Comparison of ENCODE assay signal across 26 mouse cellular contexts in the genomic region with DNA sequence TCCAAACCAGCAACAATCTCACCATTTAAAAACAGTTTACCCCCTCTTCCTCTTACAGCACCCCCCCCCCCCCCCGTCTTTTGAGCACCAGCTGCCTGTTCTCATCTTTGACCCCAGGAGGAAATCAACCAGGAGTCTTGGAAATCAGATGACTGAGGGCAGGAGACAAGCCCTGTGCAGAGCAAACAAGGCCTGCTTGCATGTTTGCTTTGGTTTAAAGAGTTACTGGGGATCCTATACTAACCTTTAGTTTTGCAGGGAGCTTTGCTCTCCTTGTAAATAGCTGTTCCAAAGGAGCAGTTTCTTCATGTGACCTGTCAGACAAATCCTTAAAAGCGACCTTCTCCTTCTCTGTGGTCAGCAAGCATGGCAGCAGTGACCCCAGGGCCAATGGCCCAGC.
A peak's percentile ranks its signal among the peaks of the same experiment; 100 is the strongest.
DNase-seq lines count a peak whose midpoint lies in the region; ATAC-seq lines count a peak whose summit lies in the region.
"Had no signal": no experiment of that assay in that cellular context is flagged by ENCODE, and none has a peak within 500 bp of the region (broad histone marks: within the 10 kb centered on the region; RNA-seq: fewer than 3 reads in every experiment).

No protein-coding gene starts in this region.

- H3K9me3 ChIP-seq in intestine, embryonic 16.5 days (ENCODE audit: control insufficient read depth, low read length): no peaks in the 10 kb centered on the region
- H3K9me3 ChIP-seq in liver, embryonic 13.5 days (replicated peaks): no peaks in the 10 kb centered on the region
- H3K9me3 ChIP-seq in stomach, embryonic 15.5 days: no peaks in the 10 kb centered on the region
- no peaks in the 10 kb centered on the region for H3K9me3 ChIP-seq in forebrain, embryonic 15.5 days
- H3K9me3 ChIP-seq: embryonic facial prominence, embryonic 13.5 days; forebrain, embryonic 10.5 days; hindbrain, embryonic 15.5 days; limb, embryonic 13.5 days; midbrain, embryonic 13.5 days had no signal

- ATAC-seq in intestine, embryonic 16.5 days: peak; percentile 85
- peak; percentile 41 for ATAC-seq in liver, embryonic 13.5 days (ENCODE audit: low read depth)
- ATAC-seq in stomach, embryonic 15.5 days (ENCODE audit: insufficient read depth, low FRiP score, low read depth): no peak
- ATAC-seq in inflammation-experienced regulatory T-cells, adult 6 months: no peak
- ATAC-seq in forebrain, embryonic 15.5 days (replicated peaks): no peak
- ATAC-seq: CD4-positive, CD25-positive, alpha-beta regulatory T cell, adult 4 months; forebrain, postnatal 0 days; midbrain, embryonic 13.5 days had no signal

- H3K4me3 ChIP-seq in intestine, embryonic 16.5 days (ENCODE audit: low read length): no peak overlapping the region
- no peak overlapping the region for H3K4me3 ChIP-seq in liver, embryonic 13.5 days (replicated peaks)
- H3K4me3 ChIP-seq in stomach, embryonic 15.5 days (replicated peaks): no peak overlapping the region
- H3K4me3 ChIP-seq in forebrain, embryonic 15.5 days: no peak overlapping the region
- H3K4me3 ChIP-seq: embryonic facial prominence, embryonic 13.5 days; forebrain, embryonic 10.5 days; hindbrain, embryonic 15.5 days; limb, embryonic 13.5 days; midbrain, embryonic 13.5 days had no signal

- 70% methylated on average over 2 of the region's 2 CpGs for WGBS in intestine, embryonic 16.5 days
- WGBS in liver, embryonic 13.5 days (ENCODE audit: insufficient replicate concordance): 39% methylated on average over 2 of the region's 2 CpGs
- WGBS in stomach, embryonic 15.5 days: 40% methylated on average over 2 of the region's 2 CpGs
- WGBS in forebrain, embryonic 15.5 days: 83% methylated on average over 2 of the region's 2 CpGs

- DNase-seq in kidney, adult 9 months: peak; percentile 18
- no peak for DNase-seq in kidney, adult 11 months
- DNase-seq in liver, embryonic 13.5 days: no peak
- no peak for DNase-seq in heart, postnatal 4 days
- DNase-seq: adrenal gland, postnatal 25 days; cerebellum, adult 11-12 months; cerebellum, postnatal 10 days; forebrain, postnatal 0 days; kidney, adult 18-20 months; kidney, postnatal 4 days; lung, adult 2 months; lung, postnatal 10 days; retina, postnatal 1 day; right cerebral cortex, postnatal 14 days; thymus, postnatal 4 days had no signal

- no peak overlapping the region for H3K9ac ChIP-seq in intestine, embryonic 16.5 days (ENCODE audit: low read depth, low read length)
- H3K9ac ChIP-seq in liver, embryonic 13.5 days: no peak overlapping the region
- no peak overlapping the region for H3K9ac ChIP-seq in stomach, embryonic 15.5 days
- no peak overlapping the region for H3K9ac ChIP-seq in forebrain, embryonic 15.5 days (replicated peaks)
- H3K9ac ChIP-seq: embryonic facial prominence, embryonic 13.5 days; forebrain, postnatal 0 days; hindbrain, embryonic 15.5 days; limb, embryonic 13.5 days; midbrain, embryonic 13.5 days had no signal

- H3K27ac ChIP-seq in intestine, embryonic 16.5 days (ENCODE audit: low read length): peak overlapping the region; percentile 79
- H3K27ac ChIP-seq in liver, embryonic 13.5 days: peak overlapping the region; percentile 70
- peak overlapping the region; percentile 77 for H3K27ac ChIP-seq in stomach, embryonic 15.5 days
- H3K27ac ChIP-seq in forebrain, embryonic 15.5 days (replicated peaks): no peak overlapping the region
- H3K27ac ChIP-seq: embryonic facial prominence, embryonic 13.5 days; forebrain, embryonic 10.5 days; hindbrain, embryonic 15.5 days; limb, embryonic 13.5 days; macrophage; midbrain, embryonic 13.5 days had no signal

- H3K27me3 ChIP-seq in intestine, embryonic 16.5 days (replicated peaks; ENCODE audit: control insufficient read depth, insufficient read depth, low read length): no peaks in the 10 kb centered on the region
- no peaks in the 10 kb centered on the region for H3K27me3 ChIP-seq in liver, embryonic 13.5 days
- H3K27me3 ChIP-seq in stomach, embryonic 15.5 days (replicated peaks): no peaks in the 10 kb centered on the region
- no peaks in the 10 kb centered on the region for H3K27me3 ChIP-seq in forebrain, embryonic 15.5 days
- H3K27me3 ChIP-seq: embryonic facial prominence, embryonic 13.5 days; hindbrain, embryonic 15.5 days; limb, embryonic 13.5 days; midbrain, embryonic 13.5 days had no signal

- H3K4me1 ChIP-seq in intestine, embryonic 16.5 days (ENCODE audit: control insufficient read depth, insufficient read depth, low read length): no peaks in the 10 kb centered on the region
- H3K4me1 ChIP-seq in liver, embryonic 13.5 days (replicated peaks): no peaks in the 10 kb centered on the region
- no peaks in the 10 kb centered on the region for H3K4me1 ChIP-seq in stomach, embryonic 15.5 days
- no peaks in the 10 kb centered on the region for H3K4me1 ChIP-seq in forebrain, embryonic 15.5 days
- H3K4me1 ChIP-seq: embryonic facial prominence, embryonic 13.5 days; forebrain, embryonic 10.5 days; hindbrain, embryonic 15.5 days; limb, embryonic 13.5 days; midbrain, embryonic 13.5 days had no signal

- 0 out of 2 replicates have a peak overlapping the region, but pooled peaks have one; percentile 9 for H3K4me2 ChIP-seq in intestine, embryonic 16.5 days (ENCODE audit: low read depth, low read length)
- H3K4me2 ChIP-seq in liver, embryonic 13.5 days: no peak overlapping the region
- no peak overlapping the region for H3K4me2 ChIP-seq in stomach, embryonic 15.5 days
- H3K4me2 ChIP-seq in forebrain, embryonic 15.5 days (replicated peaks): no peak overlapping the region
- H3K4me2 ChIP-seq: embryonic facial prominence, embryonic 13.5 days; hindbrain, embryonic 15.5 days; limb, embryonic 13.5 days; midbrain, embryonic 13.5 days had no signal

- H3K36me3 ChIP-seq in intestine, embryonic 16.5 days (ENCODE audit: control insufficient read depth, insufficient read depth, low read length): no peaks in the 10 kb centered on the region
- H3K36me3 ChIP-seq in liver, embryonic 13.5 days: no peaks in the 10 kb centered on the region
- H3K36me3 ChIP-seq in stomach, embryonic 15.5 days: no peaks in the 10 kb centered on the region
- no peaks in the 10 kb centered on the region for H3K36me3 ChIP-seq in forebrain, embryonic 15.5 days
- H3K36me3 ChIP-seq: embryonic facial prominence, embryonic 13.5 days; forebrain, embryonic 10.5 days; hindbrain, embryonic 15.5 days; limb, embryonic 13.5 days; midbrain, embryonic 13.5 days had no signal

Comparison
In these comparisons a context has a peak if more than half of its experiments do, and no peak if none do; other contexts are left out.
1. ATAC-seq: peak in intestine, embryonic 16.5 days (single experiment) and liver, embryonic 13.5 days (single experiment); none in stomach, embryonic 15.5 days (single experiment), inflammation-experienced regulatory T-cells, adult 6 months (single experiment) and forebrain, embryonic 15.5 days (single experiment).